Comparison of ENCODE assay signal across 8 mouse cellular contexts in the genomic region with DNA sequence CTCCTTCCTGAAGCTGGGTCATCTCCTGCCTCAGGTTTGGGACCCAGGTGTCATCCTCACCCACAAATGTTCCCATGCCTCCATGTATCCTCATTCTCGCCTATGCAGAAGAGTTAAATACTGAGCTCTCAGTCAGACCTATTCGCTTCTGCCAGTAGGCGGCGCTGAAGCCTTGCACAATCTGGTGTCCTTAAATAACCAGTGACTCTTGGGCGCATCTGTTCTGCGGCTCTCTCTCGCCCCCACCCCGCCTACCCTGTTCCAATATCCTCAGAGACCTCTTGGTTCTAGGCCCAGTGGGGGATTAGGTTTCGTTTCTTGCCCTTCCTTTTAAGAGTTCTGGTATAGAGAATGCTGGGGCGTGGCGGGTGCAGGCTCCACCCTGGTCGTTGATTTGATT. TPM values are rescaled to one million over a fixed set of nuclear protein-coding genes. Genes with fewer than 3 reads are reported as not detected.
A peak's percentile ranks its signal among the peaks of the same experiment; 100 is the strongest.
DNase-seq lines count a peak whose midpoint lies in the region; ATAC-seq and TF ChIP-seq lines count a peak whose summit lies in the region.

No protein-coding gene starts in this region.

- peak; percentile 88 for TF ChIP-seq CTCF in liver, embryonic 14.5 days (IDR thresholded peaks at IDR 0.05; ENCODE audit: low read depth)
- TF ChIP-seq CTCF in stomach, postnatal 0 days (IDR thresholded peaks at IDR 0.05; ENCODE audit: low read depth) = peak; percentile 96

- WGBS in forebrain, embryonic 11.5 days = 1% methylated on average over 12 of the region's 12 CpGs
- 3% methylated on average over 12 of the region's 12 CpGs for WGBS in heart, embryonic 15.5 days
- 2% methylated on average over 12 of the region's 12 CpGs for WGBS in liver, embryonic 14.5 days (ENCODE audit: insufficient replicate concordance)
- WGBS in neural tube, embryonic 12.5 days = under 1% methylated on average over 12 of the region's 12 CpGs
- WGBS in stomach, postnatal 0 days = 4% methylated on average over 12 of the region's 12 CpGs

- H3K27me3 ChIP-seq in forebrain, embryonic 11.5 days (ENCODE audit: control insufficient read depth, insufficient read depth, low read length) = peaks cover 54% of the 10 kb centered on the region
- peaks cover 83% of the 10 kb centered on the region for H3K27me3 ChIP-seq in heart, embryonic 15.5 days
- H3K27me3 ChIP-seq in liver, embryonic 14.5 days (ENCODE audit: control insufficient read depth, insufficient read depth, low read length) = peaks cover 64% of the 10 kb centered on the region
- H3K27me3 ChIP-seq in neural tube, embryonic 12.5 days (replicated peaks) = peaks cover 74% of the 10 kb centered on the region
- H3K27me3 ChIP-seq in stomach, postnatal 0 days (ENCODE audit: control insufficient read depth, insufficient read depth, low read length) = peaks cover 14% of the 10 kb centered on the region; the same call in 1 of the 2 replicates

- H3K4me3 ChIP-seq in brown adipose tissue, adult 24 weeks (ENCODE audit: insufficient read depth, low read depth, low read length) = peak overlapping the region; percentile 44
- no peak overlapping the region for H3K4me3 ChIP-seq in forebrain, embryonic 11.5 days (ENCODE audit: low read depth, low read length)
- peak overlapping the region; percentile 17 for H3K4me3 ChIP-seq in heart, embryonic 15.5 days
- H3K4me3 ChIP-seq in liver, embryonic 14.5 days (ENCODE audit: insufficient read depth in 1 of 2, low read depth in 2 of 2, low read length in 2 of 2) = no peak overlapping the region
- H3K4me3 ChIP-seq in neural tube, embryonic 12.5 days = no peak overlapping the region; the same call in 1 of the 2 replicates
- H3K4me3 ChIP-seq in stomach, postnatal 0 days (ENCODE audit: low read depth, low read length) = no peak overlapping the region

- DNase-seq in CD8-positive naive resting alpha-beta T cell, adult 2 months (ENCODE audit: low read depth in 2 of 2, low spot score in 2 of 2) = peak; percentile 37 to 53
- DNase-seq in forebrain, embryonic 11.5 days (ENCODE audit: low spot score) = peak; percentile 93
- DNase-seq in kidney, postnatal 14 days = peak; percentile 90
- peak; percentile 50 to 61 (median 51) for DNase-seq in liver, embryonic 14.5 days (ENCODE audit: low read depth in 3 of 3, low spot score in 3 of 3)
- peak; percentile 85 for DNase-seq in stomach, postnatal 0 days (ENCODE audit: low spot score)

- no peak overlapping the region for H3K27ac ChIP-seq in brown adipose tissue, adult 24 weeks (replicated peaks; ENCODE audit: low read depth, low read length)
- H3K27ac ChIP-seq in forebrain, embryonic 11.5 days (ENCODE audit: low read depth, low read length) = no peak overlapping the region
- no peak overlapping the region for H3K27ac ChIP-seq in heart, embryonic 15.5 days
- H3K27ac ChIP-seq in liver, embryonic 14.5 days = no peak overlapping the region
- H3K27ac ChIP-seq in neural tube, embryonic 12.5 days = no peak overlapping the region
- H3K27ac ChIP-seq in stomach, postnatal 0 days (replicated peaks) = no peak overlapping the region

- H3K4me2 ChIP-seq in forebrain, embryonic 11.5 days (ENCODE audit: low read depth, low read length, severe bottlenecking) = no peak overlapping the region; the same call in 1 of the 2 replicates
- peak overlapping the region; percentile 50 for H3K4me2 ChIP-seq in heart, embryonic 15.5 days
- H3K4me2 ChIP-seq in liver, embryonic 14.5 days (ENCODE audit: low read depth) = no peak overlapping the region
- H3K4me2 ChIP-seq in neural tube, embryonic 12.5 days (replicated peaks) = peak overlapping the region; percentile 62
- peak overlapping the region; percentile 48 for H3K4me2 ChIP-seq in stomach, postnatal 0 days (replicated peaks; ENCODE audit: low read depth)

- no peak overlapping the region for H3K9ac ChIP-seq in forebrain, embryonic 11.5 days (ENCODE audit: low read length)
- H3K9ac ChIP-seq in heart, embryonic 15.5 days = no peak overlapping the region
- H3K9ac ChIP-seq in liver, embryonic 14.5 days (replicated peaks) = no peak overlapping the region
- H3K9ac ChIP-seq in neural tube, embryonic 12.5 days = no peak overlapping the region
- H3K9ac ChIP-seq in stomach, postnatal 0 days (ENCODE audit: low read length) = no peak overlapping the region

- no peak for TF ChIP-seq EP300 in liver, embryonic 14.5 days (IDR thresholded peaks at IDR 0.05; ENCODE audit: low read depth)
- TF ChIP-seq EP300 in stomach, postnatal 0 days (optimal IDR thresholded peaks at IDR 0.05) = no peak

- H3K9me3 ChIP-seq in forebrain, embryonic 11.5 days (ENCODE audit: control insufficient read depth, low read length) = no peaks in the 10 kb centered on the region
- H3K9me3 ChIP-seq in heart, embryonic 15.5 days (replicated peaks) = no peaks in the 10 kb centered on the region
- no peaks in the 10 kb centered on the region for H3K9me3 ChIP-seq in liver, embryonic 14.5 days (ENCODE audit: control insufficient read depth, low read length)
- no peaks in the 10 kb centered on the region for H3K9me3 ChIP-seq in neural tube, embryonic 12.5 days
- H3K9me3 ChIP-seq in stomach, postnatal 0 days (ENCODE audit: control insufficient read depth, low read length) = no peaks in the 10 kb centered on the region

- no peaks in the 10 kb centered on the region for H3K4me1 ChIP-seq in brown adipose tissue, adult 24 weeks (ENCODE audit: control insufficient read depth, insufficient read depth, insufficient read length, low read length)
- peaks cover 17% of the 10 kb centered on the region for H3K4me1 ChIP-seq in forebrain, embryonic 11.5 days (replicated peaks; ENCODE audit: control insufficient read depth, insufficient read depth, low read length)
- peaks cover 21% of the 10 kb centered on the region for H3K4me1 ChIP-seq in heart, embryonic 15.5 days (replicated peaks)
- no peaks in the 10 kb centered on the region for H3K4me1 ChIP-seq in liver, embryonic 14.5 days (replicated peaks; ENCODE audit: control insufficient read depth in 2 of 2, insufficient read depth in 2 of 2, low read length in 1 of 2)
- peaks cover 14% of the 10 kb centered on the region for H3K4me1 ChIP-seq in neural tube, embryonic 12.5 days
- H3K4me1 ChIP-seq in stomach, postnatal 0 days (replicated peaks; ENCODE audit: control insufficient read depth, insufficient read depth) = no peaks in the 10 kb centered on the region

- no peaks in the 10 kb centered on the region for H3K36me3 ChIP-seq in forebrain, embryonic 11.5 days (ENCODE audit: control insufficient read depth, insufficient read depth, low read length)
- no peaks in the 10 kb centered on the region for H3K36me3 ChIP-seq in heart, embryonic 15.5 days
- no peaks in the 10 kb centered on the region for H3K36me3 ChIP-seq in liver, embryonic 14.5 days (replicated peaks; ENCODE audit: control insufficient read depth, insufficient read depth, low read depth)
- no peaks in the 10 kb centered on the region for H3K36me3 ChIP-seq in neural tube, embryonic 12.5 days
- no peaks in the 10 kb centered on the region for H3K36me3 ChIP-seq in stomach, postnatal 0 days (ENCODE audit: control insufficient read depth, insufficient read depth, low read length)

- peak; percentile 65 for ATAC-seq in forebrain, embryonic 11.5 days (replicated peaks; ENCODE audit: low FRiP score)
- 0 out of 2 replicates have a peak, but pooled peaks have one; percentile 33 for ATAC-seq in heart, embryonic 15.5 days (replicated peaks; ENCODE audit: insufficient number of reproducible peaks, insufficient read depth, low FRiP score, low read depth)
- ATAC-seq in liver, embryonic 14.5 days (ENCODE audit: insufficient read depth) = no peak
- peak; percentile 65 for ATAC-seq in neural tube, embryonic 12.5 days (ENCODE audit: low FRiP score, low read depth)
- peak; percentile 72 for ATAC-seq in stomach, postnatal 0 days (ENCODE audit: low FRiP score, low TSS enrichment)

RNA-seq across cellular contexts. Expression of a gene that starts 2.5 kb away (rescaled TPM):
- not detected in 2 replicates for polyA plus RNA-seq in brown adipose tissue, adult 24 weeks (2012; ENCODE audit: insufficient read depth, insufficient read length, missing spikeins)
- 19.5 and 19.6 TPM in 2 replicates for polyA plus RNA-seq in forebrain, embryonic 11.5 days (2014; fragmentation: Nextera tagmentation; extraction: Ambion mirVana)
- 0.11 and 0.13 TPM in 2 replicates for polyA plus RNA-seq in heart, embryonic 15.5 days (2015; fragmentation: Nextera tagmentation; extraction: Ambion mirVana)
- polyA plus RNA-seq in liver, embryonic 14.5 days (2012; rRNA removed) = 0.23 and 0.25 TPM in 2 replicates
- 0.05 and 0.11 TPM in 2 replicates for polyA plus RNA-seq in liver, embryonic 14.5 days (2014; fragmentation: Nextera tagmentation; extraction: Ambion mirVana)
- 124 and 127 TPM in 2 replicates for polyA plus RNA-seq in neural tube, embryonic 12.5 days (2016; fragmentation: Nextera tagmentation; extraction: Ambion mirVana)
- 0.02 and 0.11 TPM in 2 replicates for polyA plus RNA-seq in stomach, postnatal 0 days (2015; fragmentation: Nextera tagmentation; extraction: Ambion mirVana)

RNA-seq across cellular contexts. Expression of a gene that starts 28.9 kb away (rescaled TPM):
- polyA plus RNA-seq in brown adipose tissue, adult 24 weeks (2012; ENCODE audit: insufficient read depth, insufficient read length, missing spikeins) = 5.8 and 9.8 TPM in 2 replicates
- polyA plus RNA-seq in forebrain, embryonic 11.5 days (2014; fragmentation: Nextera tagmentation; extraction: Ambion mirVana) = 6.6 and 7.0 TPM in 2 replicates
- 9.2 and 10.8 TPM in 2 replicates for polyA plus RNA-seq in heart, embryonic 15.5 days (2015; fragmentation: Nextera tagmentation; extraction: Ambion mirVana)
- polyA plus RNA-seq in liver, embryonic 14.5 days (2012; rRNA removed) = 1.4 TPM in 2 replicates
- 1.6 and 1.8 TPM in 2 replicates for polyA plus RNA-seq in liver, embryonic 14.5 days (2014; fragmentation: Nextera tagmentation; extraction: Ambion mirVana)
- 9.9 and 10.1 TPM in 2 replicates for polyA plus RNA-seq in neural tube, embryonic 12.5 days (2016; fragmentation: Nextera tagmentation; extraction: Ambion mirVana)
- 4.4 and 5.2 TPM in 2 replicates for polyA plus RNA-seq in stomach, postnatal 0 days (2015; fragmentation: Nextera tagmentation; extraction: Ambion mirVana)

RNA-seq across cellular contexts. Expression of a gene that starts 58.5 kb away (rescaled TPM):
- 3.8 and 10.4 TPM in 2 replicates for polyA plus RNA-seq in brown adipose tissue, adult 24 weeks (2012; ENCODE audit: insufficient read depth, insufficient read length, missing spikeins)
- polyA plus RNA-seq in forebrain, embryonic 11.5 days (2014; fragmentation: Nextera tagmentation; extraction: Ambion mirVana) = 45.2 and 45.3 TPM in 2 replicates
- polyA plus RNA-seq in heart, embryonic 15.5 days (2015; fragmentation: Nextera tagmentation; extraction: Ambion mirVana) = 9.5 and 14.8 TPM in 2 replicates
- 6.6 and 9.3 TPM in 2 replicates for polyA plus RNA-seq in liver, embryonic 14.5 days (2012; rRNA removed)
- 3.8 TPM in 2 replicates for polyA plus RNA-seq in liver, embryonic 14.5 days (2014; fragmentation: Nextera tagmentation; extraction: Ambion mirVana)
- 49.2 and 49.4 TPM in 2 replicates for polyA plus RNA-seq in neural tube, embryonic 12.5 days (2016; fragmentation: Nextera tagmentation; extraction: Ambion mirVana)
- 7.5 TPM in 2 replicates for polyA plus RNA-seq in stomach, postnatal 0 days (2015; fragmentation: Nextera tagmentation; extraction: Ambion mirVana)

Comparison
In these comparisons a context has a peak if more than half of its experiments do, and no peak if none do; other contexts are left out.
1. H3K4me3 ChIP-seq: peak in brown adipose tissue, adult 24 weeks (single experiment) and heart, embryonic 15.5 days (single experiment); none in forebrain, embryonic 11.5 days (single experiment), liver, embryonic 14.5 days (0 of 2), neural tube, embryonic 12.5 days (single experiment) and stomach, postnatal 0 days (single experiment).
2. H3K4me2 ChIP-seq: peak in heart, embryonic 15.5 days (single experiment), neural tube, embryonic 12.5 days (single experiment) and stomach, postnatal 0 days (single experiment); none in forebrain, embryonic 11.5 days (single experiment) and liver, embryonic 14.5 days (single experiment).
3. RNA of a gene that starts 2.5 kb away (polyA plus RNA-seq): 124 to 127 TPM in neural tube, embryonic 12.5 days and 19.5 to 19.6 TPM in forebrain, embryonic 11.5 days; 0.05 to 0.25 TPM in liver, embryonic 14.5 days, not detected in brown adipose tissue, adult 24 weeks, 0.11 to 0.13 TPM in heart, embryonic 15.5 days and 0.02 to 0.11 TPM in stomach, postnatal 0 days; every median in the first group is over 10 times any median in the second.
4. Peak in every context shown above with its lines, with median percentiles within 50 percentile points of each other: DNase-seq.